Mouse (Mus musculus) CH12.LX (cell line): Measurements from ENCODE around the gene Ebf3. TPM values are rescaled to one million over a fixed set of nuclear protein-coding genes. Genes with fewer than 3 reads are reported as not detected.
A peak's percentile ranks its signal among the peaks of the same experiment; 100 is the strongest.

Experiments
- DNase-seq: peaks from one replicate; pipeline ENCODE4 v3.0.0-alpha.2; 2013; ENCODE audit errors: extremely low read depth
- H3K27ac ChIP-seq: 2 replicates; pipeline ENCODE4 v1.5.1; 2012; ENCODE audit warnings: low read depth, mild to moderate bottlenecking, control low read depth, moderate library complexity; ENCODE audit not compliant: insufficient read depth
- H3K27me3 ChIP-seq: replicated peaks from 2 replicates; pipeline ENCODE3; 2012; ENCODE audit warnings: inconsistent platforms
- H3K36me3 ChIP-seq, 2 experiments: replicated peaks in 1 of 2; 2 replicates each; pipeline versions ENCODE3 to v1.6.1; 2012; ENCODE audit warnings: inconsistent platforms in 1 of 2, low read length in 1 of 2, mild to moderate bottlenecking in 1 of 2, mixed read lengths in 1 of 2, moderate library complexity in 1 of 2; ENCODE audit not compliant: control insufficient read depth in 1 of 2, insufficient read depth in 1 of 2
- H3K4me1 ChIP-seq, 2 experiments: 2 replicates each; pipeline ENCODE4 v1.6.1; 2012; ENCODE audit warnings: inconsistent platforms in 1 of 2, moderate library complexity in 1 of 2; ENCODE audit not compliant: insufficient read depth in 2 of 2, control insufficient read depth in 1 of 2
- H3K4me2 ChIP-seq: 2 replicates; pipeline ENCODE4 v1.6.1; 2012; ENCODE audit warnings: low read depth, mild to moderate bottlenecking, control low read depth; ENCODE audit not compliant: poor library complexity, insufficient read depth, severe bottlenecking
- H3K4me3 ChIP-seq, 3 experiments: fragments of 150-350 bp in 1 of 3; sonication (generic) in 1 of 3; replicated peaks in 1 of 3; 2 replicates each; pipeline versions ENCODE3 to v1.5.1; 2011 to 2012; ENCODE audit warnings: low read depth in 2 of 3, low read length in 2 of 3, mild to moderate bottlenecking in 2 of 3, moderate library complexity in 2 of 3, control low read depth in 1 of 3, improper control_type of control experiment in 1 of 3, inconsistent platforms in 1 of 3, mixed read lengths in 1 of 3; ENCODE audit not compliant: poor library complexity in 1 of 3
- H3K79me2 ChIP-seq: replicated peaks from 2 replicates; pipeline ENCODE4 v1.6.1; 2012; ENCODE audit warnings: mild to moderate bottlenecking, moderate library complexity; ENCODE audit not compliant: control insufficient read depth, poor library complexity, insufficient read depth, severe bottlenecking; ENCODE audit errors: extremely low read depth
- H3K9ac ChIP-seq: 2 replicates; pipeline ENCODE4 v1.6.1; 2012; ENCODE audit warnings: low read depth, mild to moderate bottlenecking, control low read depth, moderate library complexity; ENCODE audit not compliant: insufficient read depth
- H3K9me3 ChIP-seq: replicated peaks from 2 replicates; pipeline ENCODE3; 2012; ENCODE audit warnings: low read length, inconsistent platforms, mixed read lengths
- BHLHE40 ChIP-seq: IDR thresholded peaks from 2 replicates; pipeline ENCODE4 v1.6.1; 2011; ENCODE audit warnings: mild to moderate bottlenecking, low read depth, low read length, improper control_type of control experiment
- CHD2 ChIP-seq: IDR thresholded peaks from 2 replicates; pipeline ENCODE4 v1.6.1; 2011; ENCODE audit warnings: low read length, improper control_type of control experiment
- CTCF ChIP-seq, 2 experiments: IDR thresholded peaks in 1 of 2; conservative IDR thresholded peaks in 1 of 2; 2 replicates each; pipeline ENCODE4 v1.5.1; 2011 to 2012; ENCODE audit warnings: low read depth in 2 of 2, low read length in 2 of 2, improper control_type of control experiment in 1 of 2, inconsistent platforms in 1 of 2, mild to moderate bottlenecking in 1 of 2, moderate library complexity in 1 of 2
- E2F4 ChIP-seq: IDR thresholded peaks from 2 replicates; pipeline ENCODE4 v1.6.1; 2011; ENCODE audit warnings: low read depth, low read length, improper control_type of control experiment; ENCODE audit not compliant: insufficient replicate concordance
- GABPA ChIP-seq: IDR thresholded peaks from 2 replicates; pipeline ENCODE4 v1.6.1; 2012; ENCODE audit warnings: low read depth, low read length, improper control_type of control experiment, inconsistent platforms; ENCODE audit not compliant: insufficient replicate concordance
- JUN ChIP-seq: IDR thresholded peaks from 2 replicates; pipeline ENCODE4 v1.6.1; 2011; ENCODE audit warnings: low read depth, mild to moderate bottlenecking, low read length, improper control_type of control experiment, moderate library complexity; ENCODE audit not compliant: insufficient read depth
- JUND ChIP-seq: conservative IDR thresholded peaks from 2 replicates; pipeline ENCODE4 v1.6.1; 2011; ENCODE audit warnings: low read depth, low read length, improper control_type of control experiment
- KAT2A ChIP-seq: IDR thresholded peaks from 2 replicates; pipeline ENCODE4 v1.6.1; 2012; ENCODE audit warnings: low read length, improper control_type of control experiment, inconsistent platforms; ENCODE audit not compliant: insufficient replicate concordance
- MAX ChIP-seq: IDR thresholded peaks from 2 replicates; pipeline ENCODE4 v1.6.1; 2011; ENCODE audit warnings: low read length, improper control_type of control experiment
- MAZ ChIP-seq: IDR thresholded peaks from 2 replicates; pipeline ENCODE4 v1.6.1; 2012; ENCODE audit warnings: low read depth, mild to moderate bottlenecking, inconsistent platforms, low read length, improper control_type of control experiment, moderate library complexity
- MEF2A ChIP-seq: IDR thresholded peaks from 2 replicates; pipeline ENCODE4 v1.6.1; 2014; ENCODE audit warnings: low read depth, mild to moderate bottlenecking, inconsistent platforms, low read length, improper control_type of control experiment, borderline replicate concordance
- NELFE ChIP-seq: IDR thresholded peaks from 2 replicates; pipeline ENCODE4 v1.6.1; 2011; ENCODE audit warnings: low read depth, low read length, improper control_type of control experiment
- POLR2AphosphoS2 ChIP-seq: IDR thresholded peaks from 2 replicates; pipeline ENCODE4 v1.6.1; 2011; ENCODE audit warnings: low read depth, low read length, improper control_type of control experiment
- RAD21 ChIP-seq: IDR thresholded peaks from 2 replicates; pipeline ENCODE4 v1.6.1; 2011; ENCODE audit warnings: low read depth, mild to moderate bottlenecking, low read length, improper control_type of control experiment, moderate library complexity
- RCOR1 ChIP-seq: conservative IDR thresholded peaks from 2 replicates; pipeline ENCODE4 v1.6.1; 2012; ENCODE audit warnings: low read depth, mild to moderate bottlenecking, inconsistent platforms, low read length, improper control_type of control experiment
- SIN3A ChIP-seq: IDR thresholded peaks from 2 replicates; pipeline ENCODE4 v1.6.1; 2012; ENCODE audit warnings: low read length, improper control_type of control experiment, inconsistent platforms
- SMC3 ChIP-seq: IDR thresholded peaks from 2 replicates; pipeline ENCODE4 v1.6.1; 2011; ENCODE audit warnings: low read depth, low read length, improper control_type of control experiment
- TBP ChIP-seq: conservative IDR thresholded peaks from 2 replicates; pipeline ENCODE4 v1.6.1; 2011; ENCODE audit warnings: low read depth, low read length, improper control_type of control experiment
- TCF12 ChIP-seq: IDR thresholded peaks from 2 replicates; pipeline ENCODE4 v1.6.1; 2014; ENCODE audit warnings: low read depth, mild to moderate bottlenecking, inconsistent platforms, low read length, improper control_type of control experiment
- UBTF ChIP-seq: IDR thresholded peaks from 2 replicates; pipeline ENCODE4 v1.6.1; 2012; ENCODE audit warnings: low read depth, mild to moderate bottlenecking, inconsistent platforms, low read length, improper control_type of control experiment, moderate library complexity
- USF1 ChIP-seq: IDR thresholded peaks from 2 replicates; pipeline ENCODE4 v1.6.1; 2014; ENCODE audit warnings: low read depth, mild to moderate bottlenecking, inconsistent platforms, low read length, improper control_type of control experiment
- ZC3H11A ChIP-seq: IDR thresholded peaks from 2 replicates; pipeline ENCODE4 v1.6.1; 2012; ENCODE audit warnings: low read depth, mild to moderate bottlenecking, inconsistent platforms, low read length, improper control_type of control experiment
- ZKSCAN1 ChIP-seq: IDR thresholded peaks from 2 replicates; pipeline ENCODE4 v1.6.1; 2012; ENCODE audit warnings: low read depth, inconsistent platforms, low read length, improper control_type of control experiment, borderline replicate concordance
- ZMIZ1 ChIP-seq: IDR thresholded peaks from 2 replicates; pipeline ENCODE4 v1.6.1; 2012; ENCODE audit warnings: low read depth, mild to moderate bottlenecking, inconsistent platforms, low read length, improper control_type of control experiment
- dilution Hi-C: fragments of 300-500 bp; cut with MboI; formaldehyde crosslinking; loops from 2 replicates; pipeline ENCODE4 v1.14.3; 2020; ENCODE audit warnings: low sequenced_read_pairs; ENCODE audit not compliant: extremely low pct_unique_long_range_greater_than_20kb, extremely low pct_ligation_motif_present
- in situ Hi-C: fragments of 300-500 bp; cut with MboI; formaldehyde crosslinking; loops from 3 replicates; pipeline ENCODE4 v1.14.3; 2019; ENCODE audit warnings: low sequenced_read_pairs, low pct_ligation_motif_present, low pct_unique_long_range_greater_than_20kb, mixed read lengths
- polyA plus RNA-seq: library from polyadenylated mRNA; unstranded; fragments of >175 nt; gene quantifications from 2 replicates; pipeline ENCODE4 v1.2.1, GENCODE M21; 2012; ENCODE audit warnings: low read depth; ENCODE audit not compliant: insufficient read length
- total RNA-seq, 2 experiments: library from RNA; depleted of rRNA; stranded (reverse); fragments of 300-350 nt in 1 of 2; fragments of >200 nt in 1 of 2; gene quantifications; 2 replicates each; pipeline ENCODE4 v1.2.3; 2012 to 2014

The Ebf3 gene
- total and polyA plus RNA-seq, 3 experiments = 0.10 to 0.89 TPM; not detected in 1

DNA sequence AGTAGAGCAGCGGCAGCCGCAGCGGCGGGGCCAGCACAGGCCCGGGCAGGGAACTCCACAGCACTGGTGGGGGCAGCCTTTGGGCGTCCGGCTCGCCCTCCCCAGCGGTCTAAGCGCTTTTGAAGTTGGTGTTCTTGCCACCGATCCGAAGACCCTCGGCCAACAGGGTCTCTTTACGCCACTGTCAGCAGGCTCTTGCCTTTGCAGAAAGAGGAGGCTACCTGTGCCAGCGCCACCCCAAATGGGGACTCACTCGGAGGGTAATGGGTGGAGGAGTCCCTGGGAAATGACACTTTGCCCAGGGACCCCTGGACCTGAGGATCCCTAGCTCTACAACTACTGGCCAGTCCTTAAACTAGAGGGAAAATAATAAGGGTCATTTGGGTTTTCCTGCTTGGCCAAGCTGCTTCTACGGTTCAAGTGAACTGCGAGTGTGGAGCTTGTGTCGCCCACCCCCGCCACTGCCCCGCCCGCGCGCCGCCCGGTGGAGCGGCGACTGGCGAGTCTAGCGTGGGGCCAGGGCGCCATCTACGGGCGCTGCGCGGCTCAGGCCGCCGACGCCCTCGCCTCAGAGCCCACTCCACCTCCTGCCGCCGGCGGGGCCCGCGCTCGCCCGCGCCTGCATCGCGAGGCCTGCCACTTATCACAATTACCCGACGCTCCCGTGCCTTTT, 7.0 kb upstream of the Ebf3 start:
- peaks cover 65% of the 10 kb centered on the region for H3K9me3 ChIP-seq
- H3K4me2 ChIP-seq = peak overlapping the region; percentile 6; the same call in 1 of the 2 replicates
- in situ Hi-C loops = no loop called here
- dilution Hi-C loops = no loop called here
- no peaks in the 10 kb centered on the region for H3K36me3 ChIP-seq
- TF ChIP-seq JUN (no peak), CTCF (conservative IDR thresholded peaks at IDR 0.05 in 1 of 2, IDR thresholded peaks at IDR 0.05 in 1 of 2; ENCODE audit: low read depth in 2 of 2, low read length in 2 of 2) (peak in 1 of 2 experiments; percentile 68; a peak in 2 of 4 replicates), ZKSCAN1 (no peak), SMC3 (peak; percentile 49; the same call in 1 of the 2 replicates), CHD2 (no peak), JUND (no peak), GABPA (no peak), TCF12 (no peak), RAD21 (peak; percentile 62), SIN3A (no peak), ZMIZ1 (no peak)
- TF ChIP-seq, all 38 proteins: peak for 3
- Histone ChIP-seq H3K79me2 (no peaks in the 10 kb centered on the region), H3K27me3 (peaks cover 2% of the 10 kb centered on the region), H3K4me1 (no peaks in the 10 kb centered on the region), H3K27ac (no peak overlapping the region), H3K9ac (no peak overlapping the region), H3K4me3 (no peak overlapping the region)
- DNase-seq = no peak

DNA sequence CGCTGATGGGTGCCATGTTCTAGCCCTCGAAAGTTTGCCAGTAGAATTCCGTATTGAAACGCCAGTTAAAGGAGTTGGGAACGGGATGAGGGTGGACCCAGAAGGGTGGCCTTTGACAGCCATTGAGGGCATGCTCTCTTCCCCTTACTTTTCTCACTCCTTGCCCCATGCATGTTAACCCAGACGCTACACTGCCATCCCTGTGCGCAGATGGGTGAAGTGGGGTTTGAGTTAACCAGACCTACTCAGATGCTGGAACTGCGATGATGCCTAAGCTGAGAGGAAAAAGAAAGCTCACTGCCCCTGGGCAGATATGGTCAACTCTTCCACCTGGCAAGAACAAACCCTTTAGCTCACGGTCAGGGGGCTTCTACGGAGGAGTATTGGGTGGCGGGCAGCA, 6.1 kb upstream of the Ebf3 start:
- dilution Hi-C loops (no loop called here), in situ Hi-C loops (no loop called here)
- H3K36me3 ChIP-seq = no peaks in the 10 kb centered on the region
- no peak overlapping the region for H3K9ac ChIP-seq
- no peak overlapping the region for H3K4me3 ChIP-seq
- H3K79me2 ChIP-seq = no peaks in the 10 kb centered on the region
- no peaks in the 10 kb centered on the region for H3K4me1 ChIP-seq
- DNase-seq = no peak
- TF ChIP-seq MEF2A (no peak), TBP (no peak), POLR2AphosphoS2 (no peak), E2F4 (no peak), MAX (no peak), MAZ (no peak), ZKSCAN1 (no peak), UBTF (no peak), USF1 (no peak), GABPA (no peak), RCOR1 (no peak), CHD2 (no peak), BHLHE40 (no peak), KAT2A (no peak), SMC3 (no peak), ZMIZ1 (no peak), NELFE (no peak), SIN3A (no peak), JUN (no peak), ZC3H11A (no peak)
- no peak overlapping the region for H3K4me2 ChIP-seq
- no peaks in the 10 kb centered on the region for H3K27me3 ChIP-seq
- H3K27ac ChIP-seq = no peak overlapping the region
- peaks cover 71% of the 10 kb centered on the region for H3K9me3 ChIP-seq
